Mouse (Mus musculus): ENCODE results near the gene Ptp4a2.
"Not testable (repeated sequence)": the region's sequence is repeated elsewhere in the genome, so short reads cannot be mapped to it uniquely, and the experiment has no call there.

The Ptp4a2 gene

DNA sequence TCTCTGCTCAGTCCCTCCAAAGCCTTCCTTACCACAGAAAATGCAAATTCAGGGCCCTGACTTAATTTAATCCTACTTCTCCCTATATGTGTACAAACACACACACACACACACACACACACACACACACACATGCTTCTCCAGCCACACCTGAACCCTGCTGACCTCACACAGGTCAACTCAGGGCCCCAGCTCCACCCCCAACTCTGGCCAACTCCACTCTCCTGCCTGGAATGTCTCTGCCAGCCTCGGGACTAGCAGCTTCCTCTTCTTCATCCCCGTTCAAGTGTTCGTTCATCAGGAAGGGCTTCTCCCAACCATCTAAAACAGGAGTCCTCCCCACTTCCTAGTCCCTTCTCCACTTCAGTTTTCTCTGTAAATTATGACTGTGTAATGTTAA lies 70.6 kb downstream of the Ptp4a2 start:
- in situ Hi-C loops (cut with MboI, MseI) = no loop called here

DNA sequence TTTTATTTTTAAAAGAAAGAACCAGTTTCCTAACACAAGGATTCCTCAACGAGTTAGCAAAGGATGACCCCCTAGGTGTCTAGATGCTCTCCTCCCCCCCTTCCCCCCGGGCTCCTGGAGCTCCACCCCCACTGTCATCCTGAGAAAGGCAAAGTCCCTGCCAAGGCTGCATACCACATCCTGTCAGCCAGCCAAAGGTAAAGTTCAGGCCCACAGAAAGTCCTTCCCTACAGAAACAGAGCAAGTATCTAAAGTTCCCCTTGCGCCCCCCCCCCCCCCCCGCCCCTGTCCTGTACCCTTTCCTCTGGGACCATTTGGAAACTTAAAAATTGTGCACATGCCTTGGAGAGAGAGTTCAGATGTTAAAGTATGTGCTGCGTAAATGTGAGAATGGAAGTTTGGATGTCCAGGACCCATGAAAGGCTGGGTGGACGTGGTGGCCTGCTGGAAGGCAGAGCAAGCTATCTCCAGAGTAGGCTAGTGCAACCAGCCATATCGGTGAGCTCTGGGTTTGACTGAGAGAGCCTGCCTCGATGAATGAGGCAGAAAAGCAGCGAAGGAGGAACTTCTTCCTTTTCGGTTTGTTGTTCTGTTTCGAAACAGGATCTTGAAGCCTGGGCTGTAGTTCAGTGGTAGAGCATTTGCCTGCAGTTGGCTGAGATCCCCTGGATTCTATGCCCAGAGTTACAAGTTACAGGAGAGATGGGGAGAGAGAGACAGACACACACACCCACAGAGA lies 71.7 kb downstream of the Ptp4a2 start:
- in situ Hi-C loops (cut with MboI, MseI) = no loop called here

DNA sequence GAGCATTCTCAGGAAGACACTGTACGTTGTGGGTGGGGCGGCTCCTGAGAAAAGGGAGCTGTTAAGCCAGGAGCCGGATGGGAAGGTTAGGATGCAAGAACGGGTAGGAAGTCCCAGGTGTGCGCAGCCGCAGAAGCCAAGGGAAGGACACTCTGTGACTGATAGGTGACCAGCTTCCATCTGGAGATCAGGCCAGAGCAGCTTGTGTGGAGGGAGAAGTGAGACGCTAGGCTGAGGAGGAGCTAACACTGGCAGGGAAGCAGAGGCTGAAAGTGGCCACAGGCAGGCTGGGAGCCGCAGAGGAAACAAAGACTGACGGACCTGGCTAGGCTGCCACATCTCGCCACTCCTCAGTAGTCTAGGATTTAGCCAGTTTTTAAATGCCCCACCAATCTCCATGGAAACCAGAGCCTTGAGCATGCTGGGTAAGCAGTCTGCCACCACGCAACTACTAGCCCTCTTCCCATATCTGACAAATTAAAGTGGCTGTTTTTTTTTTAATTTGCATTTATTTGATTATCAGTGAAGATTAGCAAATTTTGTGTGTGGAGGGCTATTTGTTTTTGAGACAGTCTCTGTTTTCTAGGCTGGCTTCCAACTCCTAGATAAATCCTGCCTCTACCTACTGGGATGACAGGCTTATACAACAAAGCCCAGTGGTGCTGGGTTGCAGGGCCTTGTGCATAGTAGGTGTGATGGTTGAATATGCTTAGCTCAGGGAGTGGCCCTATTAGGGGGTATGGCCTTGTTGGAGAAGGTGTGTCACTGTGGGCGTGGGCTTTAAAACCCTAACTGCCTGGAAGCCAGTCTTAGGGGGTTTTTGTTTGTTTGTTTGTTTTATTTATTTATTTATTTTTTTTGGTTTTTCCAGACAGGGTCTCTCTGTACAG lies 73.3 kb downstream of the Ptp4a2 start:
- in situ Hi-C loops (cut with MboI, MseI) = no loop called here

DNA sequence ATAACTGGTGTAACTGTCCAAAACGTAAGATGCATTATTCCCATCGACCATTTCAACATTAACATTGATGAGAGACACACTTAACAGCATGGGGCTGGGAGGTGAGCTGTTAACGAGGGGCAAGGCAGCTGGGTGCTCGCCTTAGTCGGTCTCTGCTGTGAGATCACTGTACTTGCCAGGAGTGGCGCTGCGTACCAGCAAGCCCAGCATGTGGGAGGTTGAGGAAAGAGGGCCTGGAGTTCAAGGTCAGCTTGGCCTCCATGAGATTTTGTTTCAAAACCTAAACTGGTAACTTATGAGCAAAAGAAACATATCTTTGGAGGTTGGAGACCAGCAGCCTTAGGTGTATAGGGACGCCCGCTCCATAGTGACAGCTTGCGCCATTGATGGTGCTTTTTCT lies 78.6 kb downstream of the Ptp4a2 start:
- in situ Hi-C loops (cut with MboI, MseI) = no loop called here

DNA sequence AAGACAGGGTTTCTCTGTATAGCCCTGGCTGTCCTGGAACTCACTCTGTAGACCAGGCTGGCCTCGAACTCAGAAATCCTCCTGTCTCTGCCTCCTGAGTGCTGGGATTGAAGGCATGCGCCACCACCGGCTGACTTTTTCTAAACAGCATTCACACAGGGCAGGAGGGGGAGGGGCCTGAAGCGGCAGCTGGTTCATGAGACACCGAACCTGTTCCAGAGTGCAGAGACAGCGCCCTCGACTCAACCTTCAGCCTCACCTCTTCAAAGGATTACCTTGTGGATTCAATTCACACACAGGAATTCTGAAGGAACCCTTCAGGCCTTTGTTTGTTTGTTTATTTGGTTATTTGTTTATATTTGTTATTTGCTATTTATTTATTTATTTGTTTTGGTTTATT lies 79.1 kb downstream of the Ptp4a2 start:
- in situ Hi-C loops (cut with MboI, MseI) = no loop called here

DNA sequence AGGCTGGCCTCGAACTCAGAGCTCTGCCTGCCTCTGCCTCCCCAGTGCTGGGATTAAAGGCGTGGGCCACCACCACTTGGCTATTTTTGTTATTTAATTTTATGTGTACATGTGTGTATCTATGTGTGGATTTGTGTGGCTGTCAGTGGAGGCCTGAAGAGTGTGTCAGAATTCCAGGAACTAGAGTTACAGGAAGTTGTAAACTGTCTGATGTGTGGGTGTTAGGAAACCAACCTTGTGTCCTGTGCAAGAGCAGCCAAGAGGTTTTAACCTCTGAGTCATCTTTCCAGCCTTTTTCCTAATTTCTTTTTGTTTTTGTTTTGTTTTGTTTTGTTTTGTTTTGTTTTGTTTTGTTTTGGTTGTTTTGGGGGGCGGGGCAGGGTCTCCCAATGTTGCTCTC lies 83.8 kb downstream of the Ptp4a2 start:
- in situ Hi-C loops (cut with MboI, MseI) = no loop called here

DNA sequence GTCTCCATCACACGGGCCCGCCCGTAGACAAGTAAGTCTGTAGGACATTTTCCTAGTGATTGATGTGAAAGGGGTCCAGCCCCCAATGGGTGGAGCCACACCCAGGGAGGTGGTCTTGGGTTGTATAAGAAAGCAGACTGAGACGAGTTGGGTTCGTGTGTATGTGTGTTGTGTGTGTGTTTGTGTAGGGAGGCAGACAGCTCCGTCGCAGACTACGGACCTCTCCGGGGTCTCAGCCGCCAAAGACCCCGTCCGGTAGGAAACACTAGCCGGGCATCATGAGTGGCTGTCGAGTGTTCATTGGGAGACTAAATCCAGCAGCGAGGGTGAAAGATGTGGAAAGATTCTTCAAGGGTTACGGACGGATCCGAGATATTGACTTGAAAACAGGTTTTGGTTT lies 87.8 kb downstream of the Ptp4a2 start:
- in situ Hi-C loops (cut with MboI, MseI) = not testable (repeated sequence)
